Comparison of ENCODE assay signal across 9 mouse cellular contexts in genomic region chr2:129893231-129893630, GRCm38 (mm10).
DNase-seq lines count a peak whose midpoint lies in the region; ATAC-seq lines count a peak whose summit lies in the region.
"Had no signal": no experiment of that assay in that cellular context is flagged by ENCODE, and none has a peak within 500 bp of the region (broad histone marks: within the 10 kb centered on the region; RNA-seq: fewer than 3 reads in every experiment).

No protein-coding gene starts in this region.

- 76% methylated on average over 7 of the region's 7 CpGs for WGBS in forebrain, embryonic 14.5 days
- WGBS in forebrain, embryonic 13.5 days, result 81% methylated on average over 7 of the region's 7 CpGs

- H3K9ac ChIP-seq in forebrain, embryonic 14.5 days (ENCODE audit: low read length), result no peak overlapping the region
- H3K9ac ChIP-seq in forebrain, embryonic 13.5 days, result no peak overlapping the region

- H3K4me2 ChIP-seq in forebrain, embryonic 14.5 days (ENCODE audit: low read length), result no peak overlapping the region
- H3K4me2 ChIP-seq in forebrain, embryonic 13.5 days, result no peak overlapping the region

- no peak overlapping the region for H3K4me3 ChIP-seq in forebrain, embryonic 14.5 days (ENCODE audit: low read depth, low read length)
- no peak overlapping the region for H3K4me3 ChIP-seq in forebrain, embryonic 13.5 days

- H3K36me3 ChIP-seq in forebrain, embryonic 14.5 days (ENCODE audit: control insufficient read depth, insufficient read depth, low read length), result no peaks in the 10 kb centered on the region
- H3K36me3 ChIP-seq in forebrain, embryonic 13.5 days (ENCODE audit: poor library complexity, severe bottlenecking), result no peaks in the 10 kb centered on the region

- H3K9me3 ChIP-seq in forebrain, embryonic 14.5 days (replicated peaks; ENCODE audit: control insufficient read depth, low read length), result no peaks in the 10 kb centered on the region
- H3K9me3 ChIP-seq in forebrain, embryonic 13.5 days (replicated peaks), result no peaks in the 10 kb centered on the region

- no peak overlapping the region for H3K27ac ChIP-seq in forebrain, embryonic 14.5 days (ENCODE audit: low read depth, low read length)
- no peak overlapping the region for H3K27ac ChIP-seq in forebrain, embryonic 13.5 days

- peak; percentile 54 for DNase-seq in forebrain, embryonic 14.5 days (ENCODE audit: low spot score)
- peak; percentile 39 to 42 for DNase-seq in layer of hippocampus, postnatal 10 days (ENCODE audit: low spot score in 2 of 2)
- no peak for DNase-seq in layer of hippocampus, adult 8-10 months (ENCODE audit: low spot score in 2 of 2)
- peak; percentile 13 for DNase-seq in gastrocnemius, postnatal 14 days
- peak; percentile 75 for DNase-seq in lung, postnatal 36 days
- no peak for DNase-seq in adrenal gland, adult 8-10 months
- DNase-seq in B cell, adult 2 months, result no peak
- DNase-seq: adrenal gland, postnatal 14 days had no signal

- ATAC-seq in forebrain, embryonic 14.5 days, result no peak
- ATAC-seq in forebrain, embryonic 13.5 days, result no peak

- no peaks in the 10 kb centered on the region for H3K4me1 ChIP-seq in forebrain, embryonic 14.5 days (ENCODE audit: control insufficient read depth, insufficient read depth, low read length)
- 0 out of 2 replicates have a peak, but pooled peaks cover 7% of the 10 kb centered on the region for H3K4me1 ChIP-seq in forebrain, embryonic 13.5 days

- H3K27me3 ChIP-seq in forebrain, embryonic 14.5 days (replicated peaks; ENCODE audit: control insufficient read depth, insufficient read depth, low read length), result no peaks in the 10 kb centered on the region
- H3K27me3 ChIP-seq in forebrain, embryonic 13.5 days, result no peaks in the 10 kb centered on the region

- intact Hi-C loops in gastrocnemius, postnatal 14 days (cut with DNase I; ENCODE audit: low total_unique reads), result no loop called here

Comparison
In these comparisons a context has a peak if more than half of its experiments do, and no peak if none do; other contexts are left out.
1. DNase-seq: peak in forebrain, embryonic 14.5 days (single experiment), layer of hippocampus, postnatal 10 days (2 of 2), gastrocnemius, postnatal 14 days (single experiment) and lung, postnatal 36 days (single experiment); none in layer of hippocampus, adult 8-10 months (0 of 2), adrenal gland, adult 8-10 months (single experiment) and B cell, adult 2 months (0 of 2).